Comparison of ENCODE assay signal across 8 mouse cellular contexts in genomic region chr5:110094030-110094846, GRCm38 (mm10). TPM values are rescaled to one million over a fixed set of nuclear protein-coding genes. Genes with fewer than 3 reads are reported as not detected.
DNase-seq lines count a peak whose midpoint lies in the region; ATAC-seq and TF ChIP-seq lines count a peak whose summit lies in the region.

Gm35315 (minus strand) TSS chr5:110094420.

- peak within 1 kb of the TSS; percentile 65 for H3K4me2 ChIP-seq in kidney, embryonic 14.5 days (replicated peaks; ENCODE audit: low read depth, low read length)
- peak within 1 kb of the TSS; percentile 76 for H3K4me2 ChIP-seq in limb, embryonic 15.5 days
- peak within 1 kb of the TSS; percentile 83 for H3K4me2 ChIP-seq in midbrain, postnatal 0 days (ENCODE audit: low read depth, low read length, poor library complexity, severe bottlenecking)

- H3K27ac ChIP-seq in bone marrow macrophage, adult 2 months (ENCODE audit: insufficient read depth, low read depth, low read length) = peak within 1 kb of the TSS; percentile 59
- peak within 1 kb of the TSS; percentile 24; the same call in 1 of the 2 replicates for H3K27ac ChIP-seq in embryonic fibroblast, embryonic 13.5 days (ENCODE audit: insufficient read depth, low read length)
- peak within 1 kb of the TSS; percentile 89 for H3K27ac ChIP-seq in heart, embryonic 10.5 days
- H3K27ac ChIP-seq in kidney, embryonic 14.5 days (ENCODE audit: low read depth, low read length) = peak within 1 kb of the TSS; percentile 32; the same call in 1 of the 2 replicates
- H3K27ac ChIP-seq in limb, embryonic 15.5 days = peak within 1 kb of the TSS; percentile 51
- no peak within 1 kb of the TSS; the same call in 1 of the 2 replicates for H3K27ac ChIP-seq in midbrain, postnatal 0 days (ENCODE audit: low read depth, low read length)

- no peaks in the 10 kb centered on the region for H3K27me3 ChIP-seq in C2C12 (ENCODE audit: control insufficient read depth, insufficient read depth, insufficient read length)
- peaks cover 8% of the 10 kb centered on the region for H3K27me3 ChIP-seq in heart, embryonic 10.5 days (ENCODE audit: insufficient read depth, poor library complexity, severe bottlenecking)
- H3K27me3 ChIP-seq in kidney, embryonic 14.5 days (ENCODE audit: control insufficient read depth, insufficient read depth, low read length) = no peaks in the 10 kb centered on the region
- no peaks in the 10 kb centered on the region for H3K27me3 ChIP-seq in limb, embryonic 15.5 days
- no peaks in the 10 kb centered on the region for H3K27me3 ChIP-seq in midbrain, postnatal 0 days (ENCODE audit: insufficient read depth, low read length)

- H3K9me3 ChIP-seq in heart, embryonic 10.5 days = no peaks in the 10 kb centered on the region
- H3K9me3 ChIP-seq in kidney, embryonic 14.5 days (ENCODE audit: control insufficient read depth, low read length) = no peaks in the 10 kb centered on the region
- no peaks in the 10 kb centered on the region for H3K9me3 ChIP-seq in limb, embryonic 15.5 days
- no peaks in the 10 kb centered on the region for H3K9me3 ChIP-seq in midbrain, postnatal 0 days (ENCODE audit: low read length)

- no peaks in the 10 kb centered on the region for H3K36me3 ChIP-seq in C2C12 (ENCODE audit: control insufficient read depth, insufficient read depth)
- H3K36me3 ChIP-seq in heart, embryonic 10.5 days = no peaks in the 10 kb centered on the region
- no peaks in the 10 kb centered on the region for H3K36me3 ChIP-seq in kidney, embryonic 14.5 days (ENCODE audit: control insufficient read depth, insufficient read depth, low read length)
- no peaks in the 10 kb centered on the region for H3K36me3 ChIP-seq in limb, embryonic 15.5 days
- no peaks in the 10 kb centered on the region for H3K36me3 ChIP-seq in midbrain, postnatal 0 days (ENCODE audit: insufficient read depth, low read length)

- H3K9ac ChIP-seq in kidney, embryonic 14.5 days (ENCODE audit: low read depth, low read length) = peak within 1 kb of the TSS; percentile 68
- H3K9ac ChIP-seq in limb, embryonic 15.5 days = 0 out of 2 replicates have a peak within 1 kb of the TSS, but pooled peaks have one; percentile 37
- H3K9ac ChIP-seq in midbrain, postnatal 0 days (replicated peaks; ENCODE audit: low read length, poor library complexity, severe bottlenecking) = peak within 1 kb of the TSS; percentile 51

- no peak for TF ChIP-seq POLR2A in bone marrow macrophage, adult 2 months (IDR thresholded peaks at IDR 0.05; ENCODE audit: borderline replicate concordance, low read depth, low read length)
- peak; percentile 63 for TF ChIP-seq POLR2A in embryonic fibroblast, embryonic 13.5 days (IDR thresholded peaks at IDR 0.05; ENCODE audit: low read depth, low read length)

- peak within 1 kb of the TSS; percentile 31 for H3K4me3 ChIP-seq in C2C12 (ENCODE audit: insufficient read depth, poor library complexity, severe bottlenecking)
- H3K4me3 ChIP-seq in bone marrow macrophage, adult 2 months (ENCODE audit: insufficient read depth, low read length) = peak within 1 kb of the TSS; percentile 62
- H3K4me3 ChIP-seq in embryonic fibroblast, embryonic 13.5 days (ENCODE audit: insufficient read depth, low read length) = peak within 1 kb of the TSS; percentile 75
- peak within 1 kb of the TSS; percentile 69 for H3K4me3 ChIP-seq in heart, embryonic 10.5 days
- peak within 1 kb of the TSS; percentile 44 for H3K4me3 ChIP-seq in kidney, embryonic 14.5 days (ENCODE audit: low read length)
- H3K4me3 ChIP-seq in limb, embryonic 15.5 days = peak within 1 kb of the TSS; percentile 53
- H3K4me3 ChIP-seq in midbrain, postnatal 0 days (ENCODE audit: low read depth, low read length) = peak within 1 kb of the TSS; percentile 48

- peak; percentile 95 for DNase-seq in heart, embryonic 10.5 days (ENCODE audit: low spot score)
- DNase-seq in midbrain, postnatal 0 days (ENCODE audit: low spot score) = peak; percentile 94
- peak; percentile 87 to 88 for DNase-seq in spleen, postnatal 36 days (ENCODE audit: low spot score in 2 of 2)

- H3K79me3 ChIP-seq in C2C12 (ENCODE audit: low read depth) = no peaks in the 10 kb centered on the region

- peak within 1 kb of the TSS; percentile 76 for H3ac ChIP-seq in C2C12 (ENCODE audit: control insufficient read depth, insufficient read length, low read depth)

- ATAC-seq in kidney, embryonic 14.5 days (ENCODE audit: low FRiP score, low TSS enrichment) = peak; percentile 98
- ATAC-seq in limb, embryonic 15.5 days (ENCODE audit: insufficient number of reproducible peaks, low FRiP score, low TSS enrichment, low read depth) = peak; percentile 90
- peak; percentile 94 for ATAC-seq in midbrain, postnatal 0 days (ENCODE audit: low FRiP score)

- WGBS in heart, embryonic 10.5 days = 2% methylated on average over 25 of the region's 25 CpGs
- WGBS in kidney, embryonic 14.5 days = 1% methylated on average over 25 of the region's 25 CpGs
- 1% methylated on average over 25 of the region's 25 CpGs for WGBS in limb, embryonic 15.5 days
- WGBS in midbrain, postnatal 0 days = 2% methylated on average over 25 of the region's 25 CpGs

- H3K79me2 ChIP-seq in C2C12 (ENCODE audit: control insufficient read depth, insufficient read depth) = no peaks in the 10 kb centered on the region

- no peak for TF ChIP-seq CTCF in C2C12 (IDR thresholded peaks at IDR 0.05; ENCODE audit: control insufficient read depth, insufficient read depth, insufficient read length)
- no peak for TF ChIP-seq CTCF in bone marrow macrophage, adult 2 months (IDR thresholded peaks at IDR 0.05; ENCODE audit: low read depth, low read length)
- TF ChIP-seq CTCF in embryonic fibroblast, embryonic 13.5 days (IDR thresholded peaks at IDR 0.05; ENCODE audit: borderline replicate concordance, insufficient read depth, low read length) = no peak
- no peak for TF ChIP-seq CTCF in midbrain, postnatal 0 days (IDR thresholded peaks at IDR 0.05)

- peaks cover 3% of the 10 kb centered on the region for H3K4me1 ChIP-seq in bone marrow macrophage, adult 2 months (ENCODE audit: control insufficient read depth, insufficient read depth, low read length)
- peaks cover 5% of the 10 kb centered on the region; the same call in 1 of the 2 replicates for H3K4me1 ChIP-seq in embryonic fibroblast, embryonic 13.5 days (ENCODE audit: control insufficient read depth, insufficient read depth, low read length)
- H3K4me1 ChIP-seq in heart, embryonic 10.5 days = peaks cover 4% of the 10 kb centered on the region; the same call in 1 of the 2 replicates
- no peaks in the 10 kb centered on the region for H3K4me1 ChIP-seq in kidney, embryonic 14.5 days (ENCODE audit: control insufficient read depth, insufficient read depth, low read length)
- H3K4me1 ChIP-seq in limb, embryonic 15.5 days = peaks cover 7% of the 10 kb centered on the region
- no peaks in the 10 kb centered on the region for H3K4me1 ChIP-seq in midbrain, postnatal 0 days (ENCODE audit: insufficient read depth, low read length)

TF ChIP-seq in C2C12, 6 proteins besides CTCF, POLR2A, EP300 and RAD21:
- TF ChIP-seq USF1 (IDR thresholded peaks at IDR 0.05; ENCODE audit: low read depth) = no peak
- no peak for TF ChIP-seq MYOD1 (IDR thresholded peaks at IDR 0.05; ENCODE audit: control insufficient read depth, insufficient read length, low read depth)
- TF ChIP-seq MAX (IDR thresholded peaks at IDR 0.05) = peak; percentile 64

RNA-seq across cellular contexts. Expression of gene Gm35315, which starts in this region (rescaled TPM):
- 0.14 TPM for polyA plus RNA-seq in C2C12 (2012; fragmentation: generic; extraction: Trizol)
- polyA plus RNA-seq in bone marrow macrophage, adult 2 months (2012; ENCODE audit: insufficient read depth, insufficient read length, missing spikeins) = 0.61 and 0.79 TPM in 2 replicates
- 1.4 and 1.9 TPM in 2 replicates for polyA plus RNA-seq in embryonic fibroblast, embryonic 13.5 days (2011; ENCODE audit: insufficient read length, low read depth, missing spikeins)
- 1.6 and 1.8 TPM in 2 replicates for polyA plus RNA-seq in heart, embryonic 10.5 days (2016; fragmentation: Nextera tagmentation; extraction: Ambion mirVana)
- polyA plus RNA-seq in kidney, embryonic 14.5 days (2014; fragmentation: Nextera tagmentation; extraction: Ambion mirVana) = 1.5 and 1.6 TPM in 2 replicates
- polyA plus RNA-seq in limb, embryonic 15.5 days (2015; fragmentation: Nextera tagmentation; extraction: Ambion mirVana) = 1.2 and 1.3 TPM in 2 replicates
- total RNA-seq in midbrain, postnatal 0 days (2014; rRNA removed) = 0.28 and 0.88 TPM in 2 replicates
- 0.39 and 0.40 TPM in 2 replicates for polyA plus RNA-seq in midbrain, postnatal 0 days (2015; fragmentation: Nextera tagmentation; extraction: Ambion mirVana)

Comparison
In these comparisons a context has a peak if more than half of its experiments do, and no peak if none do; other contexts are left out.
1. Peak in DNase-seq, ATAC-seq, H3K4me3 ChIP-seq, H3K9ac ChIP-seq and H3K4me2 ChIP-seq in midbrain, postnatal 0 days; RNA of the gene not detected or under 1 TPM.